Mouse (Mus musculus) T-cell, adult 2 months (primary cell): ENCODE measurements at regions not wholly inside any gene's neighbourhood (a gene's known extent, or its start where the extent isn't known, plus 50 kb on each side); places are given as distances from the start of the nearest gene placed in this dataset.
"Not testable (repeated sequence)": the region's sequence is repeated elsewhere in the genome, so short reads cannot be mapped to it uniquely, and the experiment has no call there.

ENCODE experiments used
- DNase-seq: peaks from one replicate; pipeline ENCODE4 v3.0.0; 2022; ENCODE audit warnings: low spot score

DNA sequence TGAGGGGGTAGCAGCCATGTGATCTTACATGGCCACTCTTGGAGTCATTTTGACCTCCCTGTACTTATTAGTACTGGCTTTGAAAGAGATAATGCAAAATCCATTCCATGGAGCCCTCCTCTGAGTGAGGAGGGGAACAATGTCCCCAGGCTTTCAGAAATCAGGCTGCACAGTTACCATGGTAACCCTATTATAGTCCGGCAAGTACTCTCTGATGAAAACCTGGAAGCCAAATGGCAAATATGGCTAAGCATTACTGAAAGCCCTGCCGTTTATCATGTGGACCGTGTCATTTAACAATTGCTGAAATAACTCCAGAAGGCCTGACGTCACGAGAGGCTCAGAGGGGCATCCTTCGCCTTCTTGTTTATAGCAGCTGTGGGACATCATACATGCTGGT lies 82.5 kb upstream of the Xcl1 start:
- DNase-seq: no peak

DNA sequence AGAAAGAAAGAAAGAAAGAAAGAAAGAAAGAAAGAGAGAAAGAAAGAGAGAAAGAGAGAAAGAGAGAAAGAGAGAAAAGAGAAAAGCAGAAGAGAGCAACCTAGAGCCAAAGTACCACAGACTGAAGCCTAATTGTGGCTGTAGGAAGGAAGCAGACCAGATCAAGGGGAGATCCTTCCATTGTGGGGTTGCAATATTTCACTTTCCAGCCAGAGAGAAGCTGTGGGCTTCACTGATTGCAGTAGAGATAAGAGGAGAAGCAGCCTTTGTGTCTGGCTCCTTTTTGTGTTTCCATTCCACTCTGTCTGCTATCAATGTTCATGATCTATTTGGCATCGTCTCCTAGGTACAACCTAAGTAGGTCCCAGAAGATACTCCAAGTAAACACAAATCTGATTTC lies 79.0 kb upstream of the Xcl1 start:
- DNase-seq: no peak

DNA sequence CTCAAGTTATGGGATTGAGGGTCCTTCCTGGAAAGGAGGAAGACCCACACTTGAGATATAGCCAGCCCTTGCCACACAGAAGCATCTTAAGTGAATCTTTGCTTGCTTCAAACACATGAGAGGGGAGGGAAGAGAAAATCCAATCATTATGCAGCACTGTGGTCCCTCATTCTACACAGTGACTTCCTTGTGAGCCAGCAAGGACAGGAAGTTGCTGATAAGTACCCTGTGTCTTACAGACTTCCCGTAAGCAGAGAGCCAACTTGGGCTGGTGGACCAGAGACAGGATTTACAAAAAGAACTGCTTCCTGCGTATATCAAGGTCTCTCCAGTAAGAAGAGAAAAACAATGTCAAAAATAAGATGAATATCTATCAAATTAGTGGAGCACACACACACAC lies 78.1 kb upstream of the Xcl1 start:
- DNase-seq: no peak

DNA sequence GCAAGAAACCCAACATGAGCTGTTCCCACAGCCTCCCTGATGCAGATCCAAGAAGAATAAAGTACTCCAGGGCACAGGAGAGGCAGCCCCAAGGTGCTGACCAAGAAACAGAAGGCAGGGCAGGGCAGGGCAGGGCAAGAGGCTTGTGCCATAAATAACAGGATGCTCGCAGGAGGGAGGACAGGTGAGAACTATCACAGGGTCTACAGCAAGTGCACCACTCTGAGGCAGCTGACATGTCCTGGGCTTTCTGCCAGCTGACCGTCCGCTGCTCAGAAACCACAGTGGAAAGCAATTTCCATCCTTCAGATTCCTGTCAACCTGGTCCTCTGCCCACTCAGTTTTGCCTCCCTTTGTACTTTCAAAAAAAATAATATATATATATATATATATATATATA lies 77.0 kb upstream of the Xcl1 start:
- DNase-seq: no peak

DNA sequence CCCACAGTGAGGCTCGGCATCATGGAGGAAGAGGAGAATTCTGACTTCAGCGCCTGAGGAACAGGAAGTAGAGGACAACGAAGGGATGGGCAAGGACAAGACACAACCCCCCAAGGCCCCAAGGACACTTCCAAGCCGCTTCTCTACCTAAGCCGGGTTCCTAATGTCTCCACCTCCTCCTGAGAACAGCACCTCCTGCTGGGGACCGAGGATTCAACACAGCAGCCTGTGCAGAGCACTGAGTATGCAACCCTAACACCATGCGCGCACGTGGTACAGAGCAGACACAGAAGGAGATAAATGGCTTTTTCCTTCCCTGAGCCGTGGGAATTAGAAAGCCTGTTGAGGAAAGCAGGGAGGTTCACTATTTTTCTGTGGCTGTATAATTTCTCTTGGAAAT lies 64.2 kb upstream of the Xcl1 start:
- peak; percentile 53 for DNase-seq

DNA sequence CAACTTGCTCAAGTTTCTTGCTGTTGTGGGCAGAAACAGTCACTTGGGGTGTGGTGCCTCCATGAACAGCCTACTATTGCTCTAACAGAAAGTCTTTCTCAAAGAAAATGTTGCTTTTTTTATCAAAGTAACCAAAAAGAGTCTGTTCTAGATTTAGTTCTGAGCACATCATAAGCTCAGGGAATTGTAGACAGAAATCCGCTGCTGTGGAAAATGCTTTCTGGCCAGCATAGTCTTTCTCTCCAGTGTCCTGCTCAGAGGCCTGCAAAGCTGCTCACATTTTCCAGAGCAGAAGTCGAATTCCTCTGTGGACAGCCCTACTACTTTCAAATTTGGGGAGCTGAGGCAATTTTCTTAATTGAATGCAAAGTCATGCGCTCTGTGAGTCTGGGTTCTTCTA lies 63.3 kb upstream of the Xcl1 start:
- DNase-seq: no peak

DNA sequence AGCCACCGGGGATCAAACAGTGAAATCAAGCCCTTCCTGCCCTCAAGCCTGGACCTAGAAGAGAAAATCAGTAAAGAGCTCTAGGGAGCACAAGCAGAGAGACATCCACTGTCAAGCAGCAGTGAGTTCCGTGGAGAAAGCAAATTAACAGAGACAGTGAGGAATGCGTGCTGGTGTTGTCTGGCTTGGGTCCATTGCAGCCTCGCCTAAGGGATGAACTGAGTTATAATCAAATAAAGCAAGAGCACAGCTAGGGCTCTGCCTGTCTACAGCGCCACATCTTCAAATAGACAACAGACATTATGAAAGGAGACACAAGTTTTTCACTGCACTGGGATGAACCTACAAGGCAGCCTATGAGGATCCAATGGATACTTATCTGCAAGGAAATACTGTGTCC lies 62.3 kb upstream of the Xcl1 start:
- no peak for DNase-seq

DNA sequence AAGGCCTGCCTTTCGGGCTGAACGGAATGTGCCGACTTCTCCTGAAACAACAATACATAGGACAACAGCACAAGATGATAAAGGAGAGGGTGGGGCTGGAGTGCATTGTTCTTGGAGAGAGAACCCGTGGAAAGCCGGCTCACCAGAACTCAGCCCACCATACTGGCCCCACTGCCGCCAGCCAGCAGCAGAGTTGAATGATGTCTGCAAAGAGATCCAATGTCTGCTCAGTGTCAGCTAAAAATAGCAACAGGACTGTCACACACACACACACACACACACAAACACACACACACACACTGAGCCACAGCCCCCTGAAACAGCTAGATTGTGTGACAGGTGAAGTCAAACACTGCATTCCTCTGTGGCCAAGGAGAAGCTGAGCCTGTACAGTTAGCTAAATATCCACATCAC lies 58.9 kb upstream of the Xcl1 start:
- no peak for DNase-seq

DNA sequence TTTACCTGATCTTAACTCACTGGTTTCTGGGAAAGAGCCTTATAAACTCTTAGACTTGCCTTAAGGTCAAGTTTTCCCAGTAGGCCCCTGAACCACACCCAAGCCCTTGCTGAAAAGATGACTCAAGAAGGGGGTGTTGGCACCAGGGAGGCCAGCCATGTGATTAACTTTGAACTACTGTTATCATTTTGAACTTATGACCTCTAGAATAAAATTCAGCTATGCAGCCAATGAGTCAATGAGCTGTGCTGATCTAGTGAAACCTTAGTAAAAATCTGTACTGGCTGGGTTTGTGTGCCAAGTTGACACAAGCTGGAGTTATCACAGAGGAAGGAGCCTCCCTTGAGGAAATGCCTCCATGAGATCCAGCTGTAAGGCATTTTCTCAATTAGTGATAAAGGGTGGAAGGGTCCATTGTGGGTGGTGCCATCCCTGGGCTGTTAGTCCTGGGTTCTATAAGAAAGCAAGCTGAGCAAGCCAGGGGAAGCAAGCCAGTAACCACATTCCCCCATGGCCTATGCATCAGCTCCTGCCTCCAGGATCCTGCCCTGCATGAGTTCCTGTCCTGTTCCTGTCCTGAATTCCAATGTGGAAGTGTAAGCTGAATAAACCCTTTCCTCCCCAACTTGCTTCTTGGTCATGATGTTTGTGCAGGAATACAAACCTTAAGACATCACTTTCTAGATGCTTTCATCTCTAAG lies 58.0 kb upstream of the Xcl1 start:
- not testable (repeated sequence) for DNase-seq

DNA sequence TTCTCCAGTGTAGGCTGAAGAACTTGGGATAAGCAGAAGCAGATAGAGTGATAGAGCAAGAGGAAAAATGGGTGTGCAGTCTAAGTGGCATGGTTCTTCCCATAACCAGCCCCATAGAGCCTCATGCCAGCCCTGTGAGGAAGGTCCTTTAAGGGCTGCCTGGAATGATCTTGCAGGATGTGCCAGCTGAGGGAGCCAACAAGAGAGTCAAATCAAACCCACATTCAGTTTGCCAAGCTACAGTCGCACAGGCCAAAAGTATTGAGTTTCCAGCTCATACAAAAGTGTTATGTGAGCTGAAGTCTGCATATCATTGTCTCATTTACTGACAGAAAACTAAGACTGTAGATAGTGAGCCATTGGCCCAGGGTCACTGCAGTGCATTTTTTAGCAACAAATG lies 53.7 kb upstream of the Xcl1 start:
- no peak for DNase-seq

DNA sequence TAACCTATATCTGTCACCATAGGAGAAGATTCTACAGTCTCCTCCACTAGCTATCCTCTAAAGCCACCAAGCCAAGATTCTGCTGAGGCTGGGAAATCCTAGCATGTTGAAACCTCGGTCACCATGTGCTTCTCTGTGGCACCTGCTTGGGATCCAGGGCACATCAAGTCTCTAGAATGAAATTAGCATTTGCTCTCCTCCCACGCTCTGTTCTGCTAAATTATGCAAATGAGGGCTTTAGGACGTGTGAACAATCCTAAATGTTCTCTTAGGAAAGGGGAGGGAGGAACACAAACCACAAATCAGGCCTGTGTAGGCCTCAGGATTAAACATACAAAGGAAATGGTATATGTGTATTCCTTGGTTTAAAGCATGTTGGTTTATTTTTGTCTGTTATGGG lies 52.9 kb upstream of the Xcl1 start:
- no peak for DNase-seq

DNA sequence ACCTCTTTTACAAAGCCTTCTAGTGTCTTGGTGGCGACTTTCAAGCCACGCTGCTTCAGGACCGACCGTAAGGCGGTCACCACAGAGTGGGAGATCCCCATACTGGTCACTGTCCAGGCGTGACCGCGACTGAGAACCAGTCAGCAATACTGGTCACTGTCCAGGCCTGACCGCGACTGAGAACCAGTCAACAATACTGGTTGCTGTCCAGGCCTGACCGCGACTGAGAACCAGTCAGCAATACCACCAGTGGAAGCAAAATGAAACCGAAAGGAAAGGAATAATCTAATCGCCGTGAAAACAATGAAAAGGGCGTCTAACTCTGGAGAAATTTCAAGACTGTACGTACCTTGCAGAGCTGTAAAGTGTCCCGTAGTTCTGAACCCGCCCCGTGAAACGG lies 50.2 kb upstream of the Xcl1 start:
- not testable (repeated sequence) for DNase-seq
